Mouse (Mus musculus): ENCODE measurements around the gene Vmn1r1. TPM values are rescaled to one million over a fixed set of nuclear protein-coding genes. Genes with fewer than 3 reads are reported as not detected.

The Vmn1r1 gene
- polyA plus RNA-seq, 1 experiment from 2014 or later: not detected

DNA sequence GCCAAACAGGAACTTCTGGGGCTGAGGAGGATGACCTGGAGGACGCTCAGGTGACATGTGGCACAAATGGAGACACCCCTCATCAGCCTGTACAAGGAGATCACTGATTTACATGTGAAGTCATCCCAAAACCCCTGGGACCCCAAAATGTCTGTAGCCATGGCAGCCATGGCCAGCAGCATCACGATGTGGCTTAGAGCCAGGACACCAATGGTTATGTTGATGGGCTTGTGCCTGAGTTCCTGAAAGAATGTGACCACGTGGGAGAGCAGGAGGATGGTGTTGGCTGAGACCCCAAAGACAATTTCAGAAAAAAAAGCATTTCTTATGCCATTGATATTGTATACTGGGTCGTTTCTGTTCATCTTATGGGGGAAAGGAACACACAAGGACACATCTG, 6.6 kb downstream of the Vmn1r1 start:
- Histone ChIP-seq H3K9ac (no peak overlapping the region), H3K27ac (no peak overlapping the region), H3K4me1 (no peaks in the 10 kb centered on the region), H3K4me3 (replicated peaks) (no peak overlapping the region), H3K9me3 (no peaks in the 10 kb centered on the region), H3K36me3 (replicated peaks) (no peaks in the 10 kb centered on the region), H3K27me3 (no peaks in the 10 kb centered on the region), H3K4me2 (no peak overlapping the region)
- ATAC-seq (ENCODE audit: low FRiP score): no peak
- WGBS: 70% methylated on average over 4 of the region's 4 CpGs

- ATAC-seq (ENCODE audit: low FRiP score): no peak
- no peak overlapping the region for H3K4me3 ChIP-seq (replicated peaks)
- no peaks in the 10 kb centered on the region for H3K9me3 ChIP-seq
- no peaks in the 10 kb centered on the region for H3K4me1 ChIP-seq
- H3K9ac ChIP-seq: no peak overlapping the region
- no peak overlapping the region for H3K27ac ChIP-seq
- no peak overlapping the region for H3K4me2 ChIP-seq
- WGBS: 98% methylated on average over 2 of the region's 2 CpGs
- no peaks in the 10 kb centered on the region for H3K27me3 ChIP-seq
- H3K36me3 ChIP-seq (replicated peaks): no peaks in the 10 kb centered on the region
These were observed 14.3 kb downstream of the Vmn1r1 start for GRCm38 (mm10) chr1:182149966-182150365.

- Histone ChIP-seq H3K9ac (no peak overlapping the region), H3K27me3 (no peaks in the 10 kb centered on the region), H3K4me3 (replicated peaks) (no peak overlapping the region), H3K4me1 (no peaks in the 10 kb centered on the region), H3K36me3 (replicated peaks) (no peaks in the 10 kb centered on the region), H3K4me2 (no peak overlapping the region), H3K27ac (no peak overlapping the region), H3K9me3 (no peaks in the 10 kb centered on the region)
- WGBS: 87% methylated on average over 7 of the region's 7 CpGs
- ATAC-seq (ENCODE audit: low FRiP score): no peak
These were observed 15.3 kb downstream of the Vmn1r1 start for GRCm38 (mm10) chr1:182148864-182149514.

GRCm38 (mm10) chr1:182145546-182145945, 18.7 kb downstream of the Vmn1r1 start:
- 41% methylated on average over 5 of the region's 5 CpGs for WGBS
- H3K4me1 ChIP-seq: no peaks in the 10 kb centered on the region
- peaks cover 4% of the 10 kb centered on the region; the same call in 1 of the 2 replicates for H3K27me3 ChIP-seq
- H3K36me3 ChIP-seq (replicated peaks): no peaks in the 10 kb centered on the region
- no peak overlapping the region for H3K4me3 ChIP-seq (replicated peaks)
- H3K9me3 ChIP-seq: no peaks in the 10 kb centered on the region
- H3K9ac ChIP-seq: no peak overlapping the region
- H3K4me2 ChIP-seq: no peak overlapping the region
- ATAC-seq (ENCODE audit: low FRiP score): no peak
- no peak overlapping the region for H3K27ac ChIP-seq

GRCm38 (mm10) chr1:182143288-182143687, 21.0 kb downstream of the Vmn1r1 start:
- Histone ChIP-seq H3K4me1 (peaks cover 4% of the 10 kb centered on the region; the same call in 1 of the 2 replicates), H3K27me3 (peaks cover 4% of the 10 kb centered on the region; the same call in 1 of the 2 replicates), H3K4me3 (replicated peaks) (no peak overlapping the region), H3K9ac (no peak overlapping the region), H3K27ac (no peak overlapping the region), H3K9me3 (no peaks in the 10 kb centered on the region), H3K4me2 (no peak overlapping the region), H3K36me3 (replicated peaks) (no peaks in the 10 kb centered on the region)
- ATAC-seq (ENCODE audit: low FRiP score): no peak
- 77% methylated on average over 8 of the region's 8 CpGs for WGBS

DNA sequence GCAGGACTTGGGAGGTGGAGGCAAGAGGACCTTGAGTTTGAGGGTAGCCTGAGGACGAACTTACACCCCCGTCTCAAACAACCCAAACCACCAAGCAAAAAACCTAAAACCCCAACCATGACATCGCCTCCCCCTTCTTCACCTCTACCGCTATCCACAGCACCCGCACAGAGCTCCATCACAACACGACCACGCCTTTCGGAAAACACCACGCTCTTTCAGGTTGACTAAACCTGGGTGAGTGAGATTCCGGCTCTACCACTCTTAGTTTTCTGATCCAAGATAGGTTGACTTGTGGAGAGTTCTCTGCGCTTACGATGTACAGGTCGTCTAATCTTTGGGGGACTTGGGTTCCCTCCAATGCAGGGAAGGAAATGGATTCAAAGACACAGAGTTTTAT, 21.6 kb downstream of the Vmn1r1 start:
- Histone ChIP-seq H3K4me1 (peaks cover 4% of the 10 kb centered on the region; the same call in 1 of the 2 replicates), H3K9me3 (no peaks in the 10 kb centered on the region), H3K4me3 (replicated peaks) (no peak overlapping the region), H3K4me2 (no peak overlapping the region), H3K27ac (no peak overlapping the region), H3K27me3 (peaks cover 4% of the 10 kb centered on the region; the same call in 1 of the 2 replicates), H3K36me3 (replicated peaks) (no peaks in the 10 kb centered on the region), H3K9ac (no peak overlapping the region)
- WGBS: 93% methylated on average over 13 of the region's 13 CpGs
- ATAC-seq (ENCODE audit: low FRiP score): no peak

DNA sequence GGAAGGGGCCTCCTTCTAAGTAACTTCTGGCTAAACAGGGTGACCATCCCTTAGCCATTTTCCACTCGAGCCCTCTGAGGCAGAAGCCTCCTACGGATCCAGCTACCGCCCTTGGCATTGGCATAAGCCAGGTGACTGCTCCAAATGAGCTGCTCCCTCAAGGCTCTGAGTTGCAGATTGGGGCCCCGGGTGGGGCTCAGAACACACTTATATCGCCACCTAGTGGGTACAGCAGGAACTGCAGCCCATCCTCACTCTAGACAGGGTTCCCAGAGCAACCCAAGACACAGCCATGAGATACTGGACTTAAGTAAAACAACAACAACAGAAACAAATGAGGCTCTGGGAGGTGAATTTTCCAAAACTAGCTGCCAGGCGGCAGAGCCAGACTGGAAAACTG, 23.9 kb downstream of the Vmn1r1 start:
- H3K4me1 ChIP-seq: peaks cover 4% of the 10 kb centered on the region; the same call in 1 of the 2 replicates
- peak; percentile 76; the same call in 1 of the 2 replicates for ATAC-seq (ENCODE audit: low FRiP score)
- H3K9ac ChIP-seq: no peak overlapping the region
- no peaks in the 10 kb centered on the region for H3K9me3 ChIP-seq
- no peaks in the 10 kb centered on the region for H3K36me3 ChIP-seq (replicated peaks)
- H3K4me3 ChIP-seq (replicated peaks): no peak overlapping the region
- WGBS: 4% methylated on average over 6 of the region's 6 CpGs
- H3K27ac ChIP-seq: no peak overlapping the region
- H3K4me2 ChIP-seq: peak overlapping the region; percentile 1; the same call in 1 of the 2 replicates
- peaks cover 4% of the 10 kb centered on the region; the same call in 1 of the 2 replicates for H3K27me3 ChIP-seq

- Histone ChIP-seq H3K4me2 (peak overlapping the region; percentile 1; the same call in 1 of the 2 replicates), H3K9me3 (no peaks in the 10 kb centered on the region), H3K4me3 (replicated peaks) (no peak overlapping the region), H3K27me3 (peaks cover 4% of the 10 kb centered on the region; the same call in 1 of the 2 replicates), H3K9ac (no peak overlapping the region), H3K27ac (no peak overlapping the region), H3K4me1 (peaks cover 4% of the 10 kb centered on the region; the same call in 1 of the 2 replicates), H3K36me3 (replicated peaks) (no peaks in the 10 kb centered on the region)
- no peak for ATAC-seq (ENCODE audit: low FRiP score)
- WGBS: 41% methylated on average over 9 of the region's 9 CpGs
These were observed 24.3 kb downstream of the Vmn1r1 start for GRCm38 (mm10) chr1:182139937-182140336.

GRCm38 (mm10) chr1:182138172-182138571, 26.1 kb downstream of the Vmn1r1 start:
- Histone ChIP-seq H3K27me3 (peaks cover 4% of the 10 kb centered on the region; the same call in 1 of the 2 replicates), H3K36me3 (replicated peaks) (no peaks in the 10 kb centered on the region), H3K27ac (no peak overlapping the region), H3K4me1 (peaks cover 4% of the 10 kb centered on the region; the same call in 1 of the 2 replicates), H3K9me3 (no peaks in the 10 kb centered on the region), H3K4me3 (replicated peaks) (no peak overlapping the region), H3K9ac (no peak overlapping the region), H3K4me2 (no peak overlapping the region)
- 77% methylated on average over 8 of the region's 8 CpGs for WGBS
- ATAC-seq (ENCODE audit: low FRiP score): no peak

DNA sequence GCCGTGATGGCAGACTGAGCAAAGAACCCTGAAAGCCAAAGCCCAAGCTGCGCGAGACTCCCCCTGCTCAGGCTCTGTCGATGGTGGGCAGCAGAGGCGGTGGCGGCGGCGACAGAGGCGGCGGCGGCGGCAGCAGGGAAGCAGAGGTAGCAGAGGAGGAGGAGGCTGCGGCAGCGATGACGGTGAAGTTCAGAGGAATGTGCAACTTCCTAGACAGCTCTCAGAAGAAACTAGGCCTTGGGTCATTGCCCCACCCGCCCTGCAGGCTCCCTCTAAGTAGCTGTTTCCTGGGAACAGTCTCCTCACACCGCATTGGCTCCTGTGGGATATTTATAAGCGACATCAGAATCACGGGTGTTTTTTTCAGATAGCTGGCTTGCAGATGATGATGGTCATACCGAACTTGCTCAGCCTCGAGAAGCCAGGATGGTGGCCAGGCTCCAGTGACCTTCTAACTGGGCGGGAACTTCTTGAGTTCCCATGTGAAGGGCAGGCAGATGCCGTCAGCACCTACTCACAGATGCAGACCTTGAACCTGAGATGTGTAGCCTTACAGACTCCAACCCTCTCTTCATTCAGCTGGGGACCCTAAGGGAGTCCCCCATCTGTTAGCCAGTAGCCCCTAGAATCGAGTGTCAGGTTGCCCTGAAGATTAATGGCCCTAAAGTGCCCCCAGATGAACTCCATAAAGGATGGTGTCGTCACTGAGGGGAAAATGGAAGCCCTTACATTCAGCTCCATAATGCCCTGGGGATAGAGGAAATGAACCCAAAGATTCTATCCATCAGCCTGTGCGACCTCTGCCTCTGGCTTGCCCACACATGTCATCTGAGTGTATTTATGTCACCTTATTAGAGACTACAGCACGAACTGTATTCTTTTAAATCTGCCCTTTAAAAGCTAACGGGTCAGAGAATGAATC, 26.8 kb downstream of the Vmn1r1 start:
- H3K9ac ChIP-seq: no peak overlapping the region
- no peak for ATAC-seq (ENCODE audit: low FRiP score)
- H3K27me3 ChIP-seq: peaks cover 4% of the 10 kb centered on the region; the same call in 1 of the 2 replicates
- H3K27ac ChIP-seq: no peak overlapping the region
- 69% methylated on average over 26 of the region's 28 CpGs for WGBS
- no peak overlapping the region for H3K4me2 ChIP-seq
- H3K9me3 ChIP-seq: no peaks in the 10 kb centered on the region
- H3K4me3 ChIP-seq (replicated peaks): no peak overlapping the region
- peaks cover 4% of the 10 kb centered on the region; the same call in 1 of the 2 replicates for H3K4me1 ChIP-seq
- peaks cover 3% of the 10 kb centered on the region for H3K36me3 ChIP-seq (replicated peaks)

GRCm38 (mm10) chr1:182130830-182131229, 33.5 kb downstream of the Vmn1r1 start:
- 51% methylated on average over 2 of the region's 2 CpGs for WGBS
- Histone ChIP-seq H3K27me3 (no peaks in the 10 kb centered on the region), H3K27ac (no peak overlapping the region), H3K9ac (no peak overlapping the region), H3K36me3 (replicated peaks) (peaks cover 23% of the 10 kb centered on the region), H3K4me3 (replicated peaks) (no peak overlapping the region), H3K9me3 (0 out of 2 replicates have a peak, but pooled peaks cover 3% of the 10 kb centered on the region), H3K4me1 (peaks cover 6% of the 10 kb centered on the region), H3K4me2 (no peak overlapping the region)
- no peak for ATAC-seq (ENCODE audit: low FRiP score)

DNA sequence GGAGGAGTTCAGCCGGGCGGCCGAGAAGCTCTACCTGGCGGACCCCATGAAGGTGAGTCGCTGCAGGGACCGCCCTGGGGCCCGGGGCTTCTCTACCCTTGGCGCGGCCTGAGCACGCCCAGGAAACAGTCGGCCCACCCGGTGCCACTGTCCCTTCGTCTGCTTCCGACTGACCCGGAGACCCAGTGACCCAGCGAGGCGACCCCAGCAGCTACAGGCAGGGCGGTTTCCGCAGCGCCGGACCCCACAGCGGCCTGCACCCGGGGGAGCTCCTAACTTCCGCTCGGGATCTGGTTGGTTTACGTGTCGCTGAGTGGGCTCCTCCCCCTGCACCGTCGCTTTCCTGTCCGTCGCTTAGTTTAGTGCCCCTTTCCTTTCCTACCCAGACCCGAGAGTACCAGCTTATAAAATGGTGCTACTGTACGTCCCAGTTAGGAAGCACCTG, 39.3 kb downstream of the Vmn1r1 start:
- Histone ChIP-seq H3K9ac (peak overlapping the region; percentile 64), H3K4me2 (peak overlapping the region; percentile 62), H3K9me3 (0 out of 2 replicates have a peak, but pooled peaks cover 3% of the 10 kb centered on the region), H3K36me3 (replicated peaks) (peaks cover 11% of the 10 kb centered on the region; the same call in 1 of the 2 replicates), H3K27ac (peak overlapping the region; percentile 68), H3K4me3 (replicated peaks) (peak overlapping the region; percentile 89), H3K27me3 (peaks cover 5% of the 10 kb centered on the region; the same call in 1 of the 2 replicates), H3K4me1 (peaks cover 15% of the 10 kb centered on the region)
- peak; percentile 93 for ATAC-seq (ENCODE audit: low FRiP score)
- under 1% methylated on average over 33 of the region's 33 CpGs for WGBS
